Mouse (Mus musculus): Measurements from ENCODE around the gene Gpd1l. TPM values are rescaled to one million over a fixed set of nuclear protein-coding genes. Genes with fewer than 3 reads are reported as not detected.

Gene Gpd1l
- total RNA-seq, 2 experiments from 2014 or later: 75.2 to 78.3 TPM

GRCm38 (mm10) chr9:114855327-114855726, 78.5 kb downstream of the Gpd1l start:
- Histone ChIP-seq H3K4me3 (no peak overlapping the region), H3K27ac (peak overlapping the region; percentile 52)
- peak; percentile 61 for TF ChIP-seq CTCF (conservative IDR thresholded peaks at IDR 0.05)
- peak; percentile 31 to 67 for DNase-seq (ENCODE audit: low spot score in 2 of 2)

GRCm38 (mm10) chr9:114854686-114855085, 79.1 kb downstream of the Gpd1l start:
- Histone ChIP-seq H3K27ac (peak overlapping the region; percentile 52; the same call in 1 of the 2 replicates), H3K4me3 (no peak overlapping the region)
- no peak for TF ChIP-seq CTCF (conservative IDR thresholded peaks at IDR 0.05)
- peak; percentile 60 to 62 for DNase-seq (ENCODE audit: low spot score in 2 of 2)

GRCm38 (mm10) chr9:114853336-114853735, 80.5 kb downstream of the Gpd1l start:
- Histone ChIP-seq H3K27ac (no peak overlapping the region), H3K4me3 (no peak overlapping the region)
- no peak for TF ChIP-seq CTCF (conservative IDR thresholded peaks at IDR 0.05)
- DNase-seq (ENCODE audit: low spot score in 2 of 2): no peak

GRCm38 (mm10) chr9:114851419-114852190, 82.2 kb downstream of the Gpd1l start:
- no peak overlapping the region for H3K4me3 ChIP-seq

More at GRCm38 (mm10) chr9:114851419-114852190, 82.2 kb downstream of the Gpd1l start:
- no peak for TF ChIP-seq CTCF (conservative IDR thresholded peaks at IDR 0.05)
- DNase-seq (ENCODE audit: low spot score in 2 of 2): no peak
- H3K27ac ChIP-seq: no peak overlapping the region

Other genes with a start within 250 kb of the Gpd1l start
- 10 to 100 TPM; 96.5 to 97.1 TPM for gene Dync1li1, start 245.2 kb downstream of the Gpd1l start, total RNA-seq (2021)
- gene Cmtm6, start 202.9 kb downstream of the Gpd1l start, total RNA-seq (2021): 10 to 100 TPM; 19.2 to 25.6 TPM
- gene Cmtm7, start 152.1 kb downstream of the Gpd1l start, total RNA-seq (2021): 1 to 10 TPM; 4.3 to 4.8 TPM
- 1 to 10 TPM; 2.3 to 3.1 TPM for gene Cmtm8, start 89.8 kb downstream of the Gpd1l start, total RNA-seq (2021)
- 10 to 100 TPM; 19.0 to 19.5 TPM for gene Osbpl10, start 44.6 kb upstream of the Gpd1l start, total RNA-seq (2021)
- 10 to 100 TPM; 25.5 to 28.0 TPM for gene Rps27rt, start 48.8 kb upstream of the Gpd1l start, total RNA-seq (2021)